ENCODE assay signal across 9 mouse cellular contexts in the genomic region with DNA sequence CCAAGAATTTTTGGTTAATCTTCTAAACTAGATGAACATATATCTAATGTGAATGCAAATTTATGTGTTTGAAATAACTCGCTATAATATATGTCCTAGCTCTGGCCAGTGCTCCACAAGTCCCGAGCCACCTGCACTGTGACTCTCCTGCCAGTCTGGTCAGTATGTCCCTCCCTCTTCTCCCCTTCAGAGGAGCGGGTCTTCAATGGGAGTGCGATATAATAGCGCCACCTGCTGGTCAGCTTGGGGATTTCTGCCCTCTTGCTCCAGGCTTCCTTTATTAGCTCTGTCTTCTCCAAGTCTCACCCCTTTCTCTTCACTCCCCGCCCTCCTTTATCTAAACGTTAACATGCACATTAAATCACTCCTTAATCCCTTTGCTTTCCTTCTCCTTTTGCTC. TPM values are rescaled to one million over a fixed set of nuclear protein-coding genes. Genes with fewer than 3 reads are reported as not detected.
DNase-seq lines count a peak whose midpoint lies in the region; ATAC-seq and TF ChIP-seq lines count a peak whose summit lies in the region.
"Had no signal": no experiment of that assay in that cellular context is flagged by ENCODE, and none has a peak within 500 bp of the region (broad histone marks: within the 10 kb centered on the region; RNA-seq: fewer than 3 reads in every experiment).

No protein-coding gene starts in this region.

- TF ChIP-seq CTCF in G1E (IDR thresholded peaks at IDR 0.05; ENCODE audit: low read depth, low read length): peak; percentile 88

- H3K27me3 ChIP-seq in G1E (ENCODE audit: insufficient read depth, low read length): no peaks in the 10 kb centered on the region
- no peaks in the 10 kb centered on the region for H3K27me3 ChIP-seq in forebrain, embryonic 16.5 days (replicated peaks; ENCODE audit: control insufficient read depth, insufficient read depth, low read length)
- H3K27me3 ChIP-seq in hindbrain, embryonic 11.5 days (ENCODE audit: control insufficient read depth, insufficient read depth, low read length): no peaks in the 10 kb centered on the region
- H3K27me3 ChIP-seq: limb, embryonic 13.5 days had no signal

- H3K27ac ChIP-seq in forebrain, embryonic 16.5 days (ENCODE audit: low read length): no peak overlapping the region
- no peak overlapping the region for H3K27ac ChIP-seq in hindbrain, embryonic 11.5 days (ENCODE audit: low read depth, low read length)
- H3K27ac ChIP-seq: limb, embryonic 13.5 days had no signal

- H3K4me3 ChIP-seq in G1E (ENCODE audit: low read depth, low read length): no peak overlapping the region; the same call in 1 of the 2 replicates
- no peak overlapping the region for H3K4me3 ChIP-seq in forebrain, embryonic 16.5 days (replicated peaks; ENCODE audit: low read length)
- H3K4me3 ChIP-seq in hindbrain, embryonic 11.5 days (ENCODE audit: low read depth, low read length): no peak overlapping the region
- H3K4me3 ChIP-seq: limb, embryonic 13.5 days had no signal

- H3K4me2 ChIP-seq in forebrain, embryonic 16.5 days (ENCODE audit: low read length): no peak overlapping the region
- H3K4me2 ChIP-seq in hindbrain, embryonic 11.5 days (replicated peaks; ENCODE audit: low read depth, low read length): no peak overlapping the region
- H3K4me2 ChIP-seq: limb, embryonic 13.5 days had no signal

- H3K4me1 ChIP-seq in G1E (ENCODE audit: insufficient read depth, low read depth, low read length): peaks cover 54% of the 10 kb centered on the region
- peaks cover 4% of the 10 kb centered on the region; the same call in 1 of the 2 replicates for H3K4me1 ChIP-seq in forebrain, embryonic 16.5 days (replicated peaks; ENCODE audit: control insufficient read depth, insufficient read depth, low read length)
- 0 out of 2 replicates have a peak, but pooled peaks cover 2% of the 10 kb centered on the region for H3K4me1 ChIP-seq in hindbrain, embryonic 11.5 days (replicated peaks; ENCODE audit: control insufficient read depth, insufficient read depth, low read length)

- no peak overlapping the region for H3K9ac ChIP-seq in forebrain, embryonic 16.5 days (replicated peaks; ENCODE audit: low read depth, low read length)
- H3K9ac ChIP-seq in hindbrain, embryonic 11.5 days (ENCODE audit: low read depth, low read length): no peak overlapping the region
- H3K9ac ChIP-seq: limb, embryonic 13.5 days had no signal

- DNase-seq in G1E (ENCODE audit: low spot score): peak; percentile 59
- peak; percentile 91 for DNase-seq in hindbrain, embryonic 11.5 days (ENCODE audit: low spot score)
- peak; percentile 75 for DNase-seq in layer of hippocampus, adult 9-10 months (ENCODE audit: low spot score)
- DNase-seq in lung, postnatal 14 days: peak; percentile 89
- peak; percentile 54 for DNase-seq in retina, adult 2 months (ENCODE audit: low read depth, low spot score)
- DNase-seq in thymus, postnatal 25 days: peak; percentile 78

- H3K9me3 ChIP-seq in G1E (replicated peaks): no peaks in the 10 kb centered on the region
- H3K9me3 ChIP-seq in forebrain, embryonic 16.5 days (ENCODE audit: control insufficient read depth, low read length): no peaks in the 10 kb centered on the region
- H3K9me3 ChIP-seq in hindbrain, embryonic 11.5 days (ENCODE audit: control insufficient read depth, low read length): no peaks in the 10 kb centered on the region
- H3K9me3 ChIP-seq: limb, embryonic 13.5 days had no signal

- peak; percentile 16; the same call in 1 of the 2 replicates for ATAC-seq in G1E (ENCODE audit: extremely low read depth, insufficient number of reproducible peaks, low FRiP score, poor library complexity, severe bottlenecking)
- peak; percentile 69; the same call in 1 of the 2 replicates for ATAC-seq in cerebellum, adult (ENCODE audit: insufficient number of reproducible peaks, low FRiP score, low TSS enrichment)
- ATAC-seq in forebrain, embryonic 16.5 days: peak; percentile 70
- ATAC-seq in hindbrain, embryonic 11.5 days (ENCODE audit: low FRiP score): peak; percentile 67; the same call in 1 of the 2 replicates

- 2% methylated on average over 7 of the region's 7 CpGs for WGBS in forebrain, embryonic 16.5 days
- 4% methylated on average over 7 of the region's 7 CpGs for WGBS in hindbrain, embryonic 11.5 days

- peaks cover 11% of the 10 kb centered on the region for H3K36me3 ChIP-seq in G1E (replicated peaks)
- H3K36me3 ChIP-seq in forebrain, embryonic 16.5 days (ENCODE audit: control insufficient read depth, insufficient read depth): no peaks in the 10 kb centered on the region
- no peaks in the 10 kb centered on the region for H3K36me3 ChIP-seq in hindbrain, embryonic 11.5 days (ENCODE audit: control insufficient read depth, insufficient read depth, low read length)
- H3K36me3 ChIP-seq: limb, embryonic 13.5 days had no signal

RNA-seq across cellular contexts. Expression of a gene that starts 51.6 kb away (rescaled TPM):
- 206 and 213 TPM in 2 replicates for total RNA-seq in G1E (2014; fragmentation: Nextera tagmentation)
- total RNA-seq in G1E (2017): 237 and 248 TPM in 2 replicates
- 56.4 and 104 TPM in 2 replicates for polyA plus RNA-seq in G1E (2012)
- 87.8 and 109 TPM in 2 replicates for polyA plus RNA-seq in forebrain, embryonic 16.5 days (2015; fragmentation: Nextera tagmentation; extraction: Ambion mirVana)
- 221 and 230 TPM in 2 replicates for polyA plus RNA-seq in hindbrain, embryonic 11.5 days (2014; fragmentation: Nextera tagmentation; extraction: Ambion mirVana)

Comparison
In these comparisons a context has a peak if more than half of its experiments do, and no peak if none do; other contexts are left out.
1. ATAC-seq: peak in every context shown above with its lines; median percentile 70 in forebrain, embryonic 16.5 days; 69 in cerebellum, adult; 67 in hindbrain, embryonic 11.5 days; 16 in G1E.